Mouse (Mus musculus) liver (tissue): Measurements from ENCODE around the gene Fam129b.

Source experiments
- DNase-seq: peaks from one replicate; pipeline ENCODE4 v3.0.0-alpha.2; 2020; ENCODE audit warnings: mixed read lengths

Fam129b gene

GRCm38 (mm10) chr2:32966184-32966688, 90.3 kb downstream of the Fam129b start:
- DNase-seq, result no peak

GRCm38 (mm10) chr2:32966689-32967631, 91.0 kb downstream of the Fam129b start:
- DNase-seq, result peak; percentile 84

GRCm38 (mm10) chr2:32968024-32968614, 92.2 kb downstream of the Fam129b start:
- DNase-seq, result no peak

GRCm38 (mm10) chr2:32969326-32969725, 93.4 kb downstream of the Fam129b start:
- no peak for DNase-seq

- no peak for DNase-seq
These were observed 95.3 kb downstream of the Fam129b start for GRCm38 (mm10) chr2:32971235-32971634.

- DNase-seq, result no peak
These were observed 98.3 kb downstream of the Fam129b start for GRCm38 (mm10) chr2:32974216-32974615.
